Mouse (Mus musculus): ENCODE results near the gene Tm9sf2.
A peak's percentile ranks its signal among the peaks of the same experiment; 100 is the strongest.
"Not testable (repeated sequence)": the region's sequence is repeated elsewhere in the genome, so short reads cannot be mapped to it uniquely, and the experiment has no call there.

Tm9sf2 gene

GRCm38 (mm10) chr14:122099584-122099983 is 7.3 kb upstream of the Tm9sf2 start:
- DNase-seq (ENCODE audit: low spot score in 2 of 2): no peak

DNA sequence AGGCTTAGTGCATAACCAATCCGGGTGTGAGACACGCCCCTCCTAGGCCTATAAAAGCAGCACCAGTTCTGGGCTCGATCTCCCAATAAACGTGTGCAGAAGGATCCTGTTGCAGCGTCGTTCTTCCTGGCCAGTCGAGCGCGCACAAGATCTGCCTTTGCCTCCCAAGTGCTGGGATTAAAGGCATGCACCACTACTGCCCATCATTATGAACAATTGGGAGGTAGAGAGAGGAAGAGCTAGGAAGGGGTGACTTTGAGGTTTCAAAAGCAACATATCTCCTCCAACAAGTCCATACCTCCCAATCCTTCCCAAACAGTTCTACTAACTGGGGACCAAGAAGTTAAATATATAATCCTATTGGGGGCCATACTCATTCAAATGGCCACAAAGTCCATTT is 4.9 kb upstream of the Tm9sf2 start:
- not testable (repeated sequence) for DNase-seq (ENCODE audit: low spot score in 2 of 2)

- DNase-seq (ENCODE audit: low spot score in 2 of 2): peak; percentile 91 to 94
These were observed 2.0 kb upstream of the Tm9sf2 start for GRCm38 (mm10) chr14:122104881-122105280.

DNA sequence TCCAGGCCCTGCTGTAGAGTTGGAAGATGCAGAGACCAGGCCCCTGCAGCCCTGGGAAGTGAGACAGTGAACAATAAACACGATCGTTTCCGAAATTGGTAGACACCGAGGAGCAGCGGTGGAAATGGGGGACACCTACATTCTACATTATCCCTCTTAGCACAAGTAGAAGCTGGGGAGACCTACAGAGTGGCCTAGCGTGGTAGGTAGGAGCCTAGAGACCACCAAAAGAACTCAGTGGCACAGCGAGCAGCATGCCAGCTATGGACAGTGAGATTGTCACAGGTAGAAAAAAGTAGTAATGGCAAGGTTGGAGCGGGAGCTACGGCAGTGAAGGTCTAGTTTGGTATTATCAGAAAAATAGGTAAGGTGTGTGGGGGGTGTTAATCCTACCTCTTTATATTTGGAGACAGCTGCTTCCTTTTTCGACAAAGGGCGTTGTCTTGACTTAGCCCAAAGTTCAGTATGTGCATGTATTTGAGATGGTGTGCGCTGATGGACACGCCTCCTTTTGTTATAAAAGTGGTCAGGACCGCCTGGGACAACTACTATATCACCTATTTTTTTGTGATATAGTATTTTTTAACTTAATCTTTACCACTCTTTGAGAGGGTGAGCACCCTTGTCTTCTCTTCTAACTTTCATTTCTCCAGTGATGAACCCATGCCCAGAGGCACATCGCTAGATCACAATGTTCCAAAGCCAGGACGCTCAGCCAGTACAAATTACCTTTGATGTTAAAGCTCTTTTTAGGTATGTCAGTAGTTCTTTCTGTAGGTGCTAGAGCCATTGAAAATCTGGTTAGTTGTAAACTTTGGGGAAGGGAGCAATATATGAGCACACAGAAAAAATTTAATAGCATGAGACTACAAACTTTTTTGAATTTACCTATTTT is 1.2 kb upstream of the Tm9sf2 start:
- DNase-seq (ENCODE audit: low spot score in 2 of 2): no peak

DNA sequence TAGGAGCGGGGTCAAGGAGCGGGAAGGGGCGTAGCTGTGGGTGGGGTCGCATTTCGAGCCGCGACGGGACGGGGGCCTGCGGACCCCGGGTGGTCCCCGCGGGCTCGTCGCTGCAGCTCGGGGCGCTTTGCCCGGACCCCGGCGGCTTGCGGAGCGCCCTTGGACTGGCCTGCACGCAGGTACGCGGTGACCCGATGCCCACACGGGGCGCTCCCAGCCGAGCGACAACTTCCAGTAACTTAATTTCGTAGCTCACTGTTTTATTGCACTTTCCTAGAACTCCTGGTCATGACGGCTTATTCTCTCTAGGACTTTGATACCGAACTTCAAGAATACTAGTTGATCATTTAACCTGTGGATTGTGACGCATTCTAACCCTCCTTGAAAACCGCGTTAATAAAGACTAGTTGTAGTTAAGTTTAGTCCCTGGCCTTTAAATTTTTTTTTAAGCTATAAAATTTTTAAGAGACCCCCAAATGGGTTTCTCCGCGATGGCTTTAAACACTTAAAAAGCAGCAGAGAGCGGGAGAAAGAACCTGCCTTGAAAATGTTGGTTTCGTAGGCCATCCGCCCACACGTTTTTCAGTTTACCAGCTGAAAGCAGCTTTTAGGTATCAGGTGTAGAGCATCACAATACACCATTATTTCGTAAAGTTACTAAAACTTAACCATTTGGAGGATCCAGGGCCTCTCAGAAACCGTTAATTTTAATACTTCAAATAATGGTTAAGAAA is 810 bp downstream of the Tm9sf2 start:
- no peak for DNase-seq (ENCODE audit: low spot score in 2 of 2)

GRCm38 (mm10) chr14:122111681-122112080 is 4.8 kb downstream of the Tm9sf2 start:
- no peak for DNase-seq (ENCODE audit: low spot score in 2 of 2)

GRCm38 (mm10) chr14:122112311-122112710 is 5.5 kb downstream of the Tm9sf2 start:
- no peak for DNase-seq (ENCODE audit: low spot score in 2 of 2)

GRCm38 (mm10) chr14:122116200-122116599 is 9.4 kb downstream of the Tm9sf2 start:
- no peak for DNase-seq (ENCODE audit: low spot score in 2 of 2)

DNA sequence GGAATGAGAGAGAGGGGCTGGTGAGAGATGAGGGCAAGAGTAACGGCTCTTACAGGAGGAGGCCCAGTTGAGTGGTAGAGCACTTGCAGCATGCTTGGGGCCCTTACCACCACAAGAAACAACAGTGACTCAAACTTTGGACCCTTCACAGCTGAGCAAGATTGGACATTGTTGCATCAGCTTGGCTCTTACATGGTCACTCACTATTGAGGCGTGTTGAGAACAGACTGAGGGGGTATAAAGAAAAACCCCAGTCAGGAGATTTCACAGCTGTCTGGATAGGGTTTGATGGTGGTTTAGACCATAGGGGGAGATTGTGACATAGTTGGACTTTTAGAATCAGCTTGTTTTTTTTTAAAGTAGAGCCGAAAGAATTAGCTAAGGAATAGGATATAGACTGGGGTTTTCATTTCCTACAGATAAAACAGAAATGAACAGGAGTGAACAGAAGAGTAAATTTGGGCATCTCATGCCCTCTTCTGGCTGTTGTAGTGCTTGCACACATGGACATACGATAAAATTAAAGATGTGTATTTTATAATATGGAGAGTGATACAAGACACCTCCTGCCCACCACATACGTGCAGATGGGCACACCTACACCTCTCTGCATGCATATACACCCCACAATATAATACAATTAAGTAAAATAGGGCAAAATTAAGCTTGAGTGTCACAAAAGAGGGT is 23.4 kb downstream of the Tm9sf2 start:
- DNase-seq (ENCODE audit: low spot score in 2 of 2): peak in 1 of 2 experiments; percentile 40

- DNase-seq (ENCODE audit: low spot score in 2 of 2): no peak
These were observed 24.8 kb downstream of the Tm9sf2 start for GRCm38 (mm10) chr14:122131644-122132043.

GRCm38 (mm10) chr14:122136368-122136928 is 29.6 kb downstream of the Tm9sf2 start:
- DNase-seq (ENCODE audit: low spot score in 2 of 2): no peak

DNA sequence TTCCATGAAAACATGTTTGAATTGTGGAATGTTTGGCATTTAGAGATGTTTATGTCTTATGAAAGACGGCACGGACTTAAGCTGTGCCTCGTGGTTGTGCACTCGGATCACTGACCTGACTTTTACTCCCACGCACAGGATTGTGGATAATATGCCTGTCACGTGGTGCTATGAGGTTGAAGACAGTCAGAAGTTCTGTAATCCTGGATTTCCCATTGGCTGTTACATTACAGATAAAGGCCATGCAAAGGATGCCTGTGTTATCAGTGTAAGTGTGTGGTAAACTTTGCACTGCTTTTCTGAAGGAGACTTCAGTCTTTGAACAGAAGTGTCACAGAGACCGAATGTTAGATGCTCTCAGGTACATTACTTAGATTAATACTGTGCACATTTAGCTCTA is 30.4 kb downstream of the Tm9sf2 start:
- DNase-seq (ENCODE audit: low spot score in 2 of 2): no peak

DNA sequence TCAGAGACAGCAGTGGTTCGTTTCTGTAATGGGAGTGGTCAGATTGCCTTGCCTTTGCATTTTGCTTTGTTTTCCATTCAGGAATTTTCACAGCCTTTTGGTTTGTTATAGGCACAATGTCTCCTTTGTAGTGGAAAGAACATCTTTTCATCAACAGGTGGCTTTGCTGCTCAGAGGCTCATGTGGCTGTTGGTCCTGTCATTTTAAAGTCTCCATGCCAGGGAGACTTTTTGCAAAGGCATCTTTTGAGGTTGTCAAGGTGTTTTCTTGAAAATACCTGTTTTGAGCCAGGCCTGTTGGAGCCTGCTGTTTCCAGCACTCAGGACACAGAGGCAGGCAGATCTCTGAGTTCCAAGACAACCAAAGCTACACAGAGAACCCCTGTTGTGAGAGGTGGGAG is 33.3 kb downstream of the Tm9sf2 start:
- no peak for DNase-seq (ENCODE audit: low spot score in 2 of 2)

- DNase-seq (ENCODE audit: low spot score in 2 of 2): no peak
These were observed 36.9 kb downstream of the Tm9sf2 start for GRCm38 (mm10) chr14:122143585-122144269.

GRCm38 (mm10) chr14:122145374-122145773 is 38.5 kb downstream of the Tm9sf2 start:
- no peak for DNase-seq (ENCODE audit: low spot score in 2 of 2)

DNA sequence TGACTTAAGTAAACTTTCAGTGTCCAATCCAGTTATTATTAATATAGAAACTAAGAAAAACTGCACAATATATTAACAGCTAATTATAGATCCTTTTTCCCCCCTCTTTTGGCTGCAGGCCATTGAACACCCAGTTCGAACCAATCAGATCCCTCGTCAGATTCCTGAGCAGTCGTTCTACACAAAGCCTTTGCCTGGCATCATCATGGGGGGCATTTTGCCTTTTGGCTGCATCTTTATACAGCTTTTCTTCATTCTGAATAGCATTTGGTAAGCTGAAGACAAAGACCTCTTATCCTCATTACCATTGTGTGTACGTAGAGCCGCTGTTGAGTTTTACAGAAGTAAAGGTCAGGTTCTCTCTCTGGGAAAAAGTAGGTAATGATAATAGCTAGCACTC is 43.8 kb downstream of the Tm9sf2 start:
- no peak for DNase-seq (ENCODE audit: low spot score in 2 of 2)

- DNase-seq (ENCODE audit: low spot score in 2 of 2): no peak
These were observed 50.9 kb downstream of the Tm9sf2 start for GRCm38 (mm10) chr14:122157738-122158137.

DNA sequence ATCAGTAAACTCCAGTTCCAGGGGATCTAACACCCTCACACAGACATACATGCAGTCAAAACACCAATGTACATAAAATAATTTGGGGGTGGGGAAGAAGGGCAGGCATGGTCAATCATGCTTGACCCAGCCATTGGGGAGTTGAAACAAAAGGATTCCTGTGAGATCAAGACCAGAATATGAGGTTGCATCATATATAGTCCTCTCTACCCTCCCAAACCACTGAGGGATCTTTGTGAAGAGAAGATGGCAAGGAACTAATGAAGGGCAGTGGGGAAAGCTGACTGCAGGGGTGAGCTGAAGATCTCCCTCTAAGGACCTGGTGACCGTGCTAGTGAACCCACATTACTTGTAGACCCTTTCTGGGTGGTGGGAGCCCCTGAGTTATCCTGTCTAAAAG is 54.1 kb downstream of the Tm9sf2 start:
- DNase-seq (ENCODE audit: low spot score in 2 of 2): no peak

- no peak for DNase-seq (ENCODE audit: low spot score in 2 of 2)
These were observed 62.1 kb downstream of the Tm9sf2 start for GRCm38 (mm10) chr14:122168912-122169311.

- DNase-seq (ENCODE audit: low spot score in 2 of 2): no peak
These were observed 63.5 kb downstream of the Tm9sf2 start for GRCm38 (mm10) chr14:122170202-122170781.

DNA sequence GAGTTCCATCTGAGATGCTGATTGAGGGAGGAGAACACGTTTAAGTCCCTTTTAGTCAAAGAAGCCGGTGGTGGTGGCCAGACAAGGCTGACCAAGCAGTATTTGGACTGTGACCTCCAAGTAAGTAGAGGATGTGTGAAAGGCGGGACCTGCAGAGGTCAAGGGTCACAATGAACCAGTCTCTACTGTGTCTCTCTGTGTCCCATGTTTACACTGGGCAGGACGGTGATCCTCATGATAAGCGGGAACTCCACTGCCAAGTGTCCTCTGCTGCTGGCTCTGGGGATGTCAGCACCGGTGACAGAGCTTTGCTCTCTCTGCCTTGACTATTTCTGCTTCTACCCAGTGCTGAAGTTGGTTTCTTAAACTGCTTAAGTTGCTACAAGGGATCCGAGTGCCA is 64.2 kb downstream of the Tm9sf2 start:
- DNase-seq (ENCODE audit: low spot score in 2 of 2): no peak

Measured in right cerebral cortex, adult 2 months (tissue).